Mouse (Mus musculus) liver, postnatal 0 days (tissue): Measurements from ENCODE around the gene Pdcd1lg2. TPM values are rescaled to one million over a fixed set of nuclear protein-coding genes. Genes with fewer than 3 reads are reported as not detected.

Experiments
- ATAC-seq: fragments of 200-750 bp; cut with Nextera tagmentation; 2 replicates; pipeline ENCODE4 v1.8.0; 2017; ENCODE audit warnings: mild to moderate bottlenecking, moderate library complexity
- DNase-seq: peaks from one replicate; pipeline ENCODE4 v3.0.0-alpha.2; 2016
- H3K27ac ChIP-seq: fragments of 300-500 bp; sonication (generic); 2 replicates; pipeline ENCODE4 v1.5.1; 2014; ENCODE audit warnings: antibody characterized with exemption, moderate library complexity, mild to moderate bottlenecking, low read depth
- H3K27me3 ChIP-seq: fragments of 300-500 bp; sonication (generic); 2 replicates; pipeline ENCODE4 v1.6.1; 2014; ENCODE audit warnings: low read length, control low read depth, mixed read lengths; ENCODE audit not compliant: insufficient read depth
- H3K36me3 ChIP-seq: fragments of 300-500 bp; sonication (generic); replicated peaks from 2 replicates; pipeline ENCODE4 v1.6.1; 2014; ENCODE audit warnings: mild to moderate bottlenecking, control low read depth, low read length, moderate library complexity, mixed read lengths; ENCODE audit not compliant: insufficient read depth
- H3K4me1 ChIP-seq: fragments of 300-500 bp; sonication (generic); 2 replicates; pipeline ENCODE4 v1.6.1; 2014; ENCODE audit warnings: antibody characterized with exemption, mild to moderate bottlenecking, control low read depth; ENCODE audit not compliant: insufficient read depth
- H3K4me2 ChIP-seq: fragments of 300-500 bp; sonication (generic); 2 replicates; pipeline ENCODE4 v1.6.1; 2014; ENCODE audit warnings: low read depth, mild to moderate bottlenecking, low read length, moderate library complexity, mixed read lengths
- H3K4me3 ChIP-seq: fragments of 300-500 bp; sonication (generic); 2 replicates; pipeline ENCODE4 v1.5.1; 2014; ENCODE audit warnings: low read depth, low read length
- H3K9ac ChIP-seq: fragments of 300-500 bp; sonication (generic); replicated peaks from 2 replicates; pipeline ENCODE4 v1.6.1; 2014; ENCODE audit warnings: mild to moderate bottlenecking, moderate library complexity
- H3K9me3 ChIP-seq: fragments of 300-500 bp; sonication (generic); 2 replicates; pipeline ENCODE4 v1.6.1; 2016; ENCODE audit warnings: mild to moderate bottlenecking, control low read depth, low read length, mixed read lengths
- CTCF ChIP-seq: sonication (generic); IDR thresholded peaks from 2 replicates; pipeline ENCODE4 v1.5.1; 2016; ENCODE audit warnings: antibody characterized with exemption, low read depth
- EP300 ChIP-seq: IDR thresholded peaks from 2 replicates; pipeline ENCODE4 v1.6.1; 2016; ENCODE audit warnings: antibody characterized with exemption, low read depth, mild to moderate bottlenecking
- WGBS: fragments of 180-500 bp; shearing (Covaris S2); extraction: QIAGEN DNeasy Blood & Tissue Kit; methylation state at CpG from one replicate; pipeline ENCODE4 v1.1.7; 2014; ENCODE audit not compliant: insufficient replicate concordance; 5-methylcytosine and 5-hydroxymethylcytosine counted together
- polyA plus RNA-seq: library from polyadenylated mRNA; unstranded; fragments of >200 nt; fragmentation: Nextera tagmentation; extraction: Ambion mirVana; gene quantifications from 2 replicates; pipeline ENCODE4 v1.2.1, GENCODE M21; 2015

Gene Pdcd1lg2
- polyA plus RNA-seq, 1 experiment from 2014 or later, result not detected

DNA sequence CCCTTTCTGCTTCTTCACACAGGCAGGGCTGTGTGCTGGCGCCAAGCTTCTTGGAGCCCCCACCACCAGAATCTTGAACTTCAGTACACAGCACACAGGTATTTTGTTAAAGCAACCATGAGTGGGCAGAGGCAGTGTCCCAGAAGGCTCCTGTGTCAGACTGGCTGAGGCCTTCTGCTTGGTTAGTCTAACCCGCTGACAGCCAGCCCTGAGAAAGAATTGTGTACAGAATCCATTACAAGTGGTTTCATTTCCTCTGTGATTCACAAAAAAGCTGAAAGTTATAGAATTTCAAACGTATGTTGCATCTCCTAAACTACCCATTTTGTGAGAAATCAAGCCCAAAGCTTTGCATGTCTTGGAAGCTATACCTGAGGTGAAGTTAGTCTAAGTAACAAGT is 19.8 kb downstream of the Pdcd1lg2 start:
- no peak overlapping the region for H3K4me3 ChIP-seq
- H3K9ac ChIP-seq, result no peak overlapping the region
- peaks cover 3% of the 10 kb centered on the region; the same call in 1 of the 2 replicates for H3K4me1 ChIP-seq
- H3K27ac ChIP-seq, result peak overlapping the region; percentile 26
- ATAC-seq (no peak), DNase-seq (no peak)
- TF ChIP-seq CTCF, result no peak
- H3K36me3 ChIP-seq, result no peaks in the 10 kb centered on the region
- no peak overlapping the region for H3K4me2 ChIP-seq
- no peaks in the 10 kb centered on the region for H3K27me3 ChIP-seq
- no peaks in the 10 kb centered on the region for H3K9me3 ChIP-seq
- WGBS, result 62% methylated on average over 3 of the region's 3 CpGs

DNA sequence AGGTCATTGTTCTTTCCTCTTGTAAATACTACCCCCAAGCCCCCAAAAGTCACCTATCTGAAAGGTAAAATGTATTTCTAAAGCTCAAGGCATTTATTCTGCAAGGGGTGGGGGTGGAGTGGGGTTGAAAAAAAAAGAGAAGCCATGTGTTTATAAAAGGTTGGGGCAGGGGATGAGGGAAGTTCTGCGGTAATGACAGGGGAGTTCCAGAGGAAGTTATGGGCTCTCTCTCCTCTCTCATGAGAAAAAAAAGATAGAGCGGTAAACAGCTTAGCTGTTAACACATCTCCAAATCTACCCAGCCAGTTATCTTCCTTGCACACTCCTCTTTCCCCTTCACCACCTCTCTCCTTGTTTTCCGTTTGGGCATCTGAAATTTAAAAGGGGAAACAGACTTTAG is 20.2 kb downstream of the Pdcd1lg2 start:
- Histone ChIP-seq H3K36me3 (no peaks in the 10 kb centered on the region), H3K9ac (no peak overlapping the region), H3K27me3 (no peaks in the 10 kb centered on the region), H3K4me3 (no peak overlapping the region), H3K4me1 (peaks cover 3% of the 10 kb centered on the region; the same call in 1 of the 2 replicates), H3K9me3 (no peaks in the 10 kb centered on the region), H3K27ac (peak overlapping the region; percentile 26), H3K4me2 (peak overlapping the region; percentile 6; the same call in 1 of the 2 replicates)
- DNase-seq (no peak), ATAC-seq (0 out of 2 replicates have a peak, but pooled peaks have one; percentile 17)
- 30% methylated on average over 3 of the region's 3 CpGs for WGBS
- TF ChIP-seq CTCF (no peak), EP300 (no peak; the same call in 1 of the 2 replicates)

DNA sequence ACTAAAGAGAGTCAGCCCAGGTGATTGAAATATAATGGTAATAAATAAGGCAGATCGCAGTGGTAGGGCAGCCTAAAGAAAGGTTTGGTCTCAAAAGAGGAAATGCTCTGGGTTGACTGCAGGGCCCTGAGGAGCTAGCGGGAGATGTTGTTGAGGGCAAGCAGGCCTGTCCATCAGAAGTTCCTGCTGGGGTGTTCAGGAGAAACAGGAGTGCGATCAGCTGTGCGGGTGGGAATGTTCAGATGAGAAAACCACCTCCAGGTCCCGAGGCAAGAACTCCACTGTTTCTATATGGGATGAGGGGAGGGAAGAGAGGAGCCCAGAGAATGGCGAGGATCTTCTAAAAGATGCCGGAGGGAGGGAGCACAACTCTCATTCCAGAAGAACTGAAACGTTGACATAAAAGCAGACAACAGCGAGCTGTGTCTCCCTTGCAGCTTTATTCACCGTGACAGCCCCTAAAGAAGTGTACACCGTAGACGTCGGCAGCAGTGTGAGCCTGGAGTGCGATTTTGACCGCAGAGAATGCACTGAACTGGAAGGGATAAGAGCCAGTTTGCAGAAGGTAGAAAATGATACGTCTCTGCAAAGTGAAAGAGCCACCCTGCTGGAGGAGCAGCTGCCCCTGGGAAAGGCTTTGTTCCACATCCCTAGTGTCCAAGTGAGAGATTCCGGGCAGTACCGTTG is 26.2 kb downstream of the Pdcd1lg2 start:
- H3K27ac ChIP-seq, result no peak overlapping the region
- H3K4me1 ChIP-seq, result no peaks in the 10 kb centered on the region
- H3K4me2 ChIP-seq, result no peak overlapping the region
- no peak for DNase-seq
- TF ChIP-seq EP300 (no peak), CTCF (no peak)
- H3K9ac ChIP-seq, result no peak overlapping the region
- no peaks in the 10 kb centered on the region for H3K9me3 ChIP-seq
- ATAC-seq, result no peak
- no peak overlapping the region for H3K4me3 ChIP-seq
- no peaks in the 10 kb centered on the region for H3K36me3 ChIP-seq
- WGBS, result 78% methylated on average over 18 of the region's 18 CpGs
- H3K27me3 ChIP-seq, result no peaks in the 10 kb centered on the region

- Histone ChIP-seq H3K9ac (no peak overlapping the region), H3K4me2 (no peak overlapping the region), H3K9me3 (no peaks in the 10 kb centered on the region), H3K36me3 (no peaks in the 10 kb centered on the region), H3K27me3 (no peaks in the 10 kb centered on the region), H3K27ac (no peak overlapping the region), H3K4me1 (no peaks in the 10 kb centered on the region), H3K4me3 (no peak overlapping the region)
- TF ChIP-seq EP300, result no peak
- TF ChIP-seq CTCF, result no peak
- DNase-seq, result no peak
- no peak for ATAC-seq
- WGBS, result 80% methylated on average over 1 of the region's 1 CpGs
Measured at GRCm38 (mm10) chr19:29437849-29438248, 27.1 kb downstream of the Pdcd1lg2 start.

- 53% methylated on average over 3 of the region's 3 CpGs for WGBS
- DNase-seq, result no peak
- H3K4me3 ChIP-seq, result no peak overlapping the region
- no peaks in the 10 kb centered on the region for H3K27me3 ChIP-seq
- H3K27ac ChIP-seq, result no peak overlapping the region
- H3K9me3 ChIP-seq, result no peaks in the 10 kb centered on the region
- H3K4me1 ChIP-seq, result no peaks in the 10 kb centered on the region
- H3K4me2 ChIP-seq, result no peak overlapping the region
- H3K36me3 ChIP-seq, result no peaks in the 10 kb centered on the region
- no peak for TF ChIP-seq CTCF
- no peak overlapping the region for H3K9ac ChIP-seq
- ATAC-seq, result no peak
Measured at GRCm38 (mm10) chr19:29439242-29439641, 28.5 kb downstream of the Pdcd1lg2 start.

DNA sequence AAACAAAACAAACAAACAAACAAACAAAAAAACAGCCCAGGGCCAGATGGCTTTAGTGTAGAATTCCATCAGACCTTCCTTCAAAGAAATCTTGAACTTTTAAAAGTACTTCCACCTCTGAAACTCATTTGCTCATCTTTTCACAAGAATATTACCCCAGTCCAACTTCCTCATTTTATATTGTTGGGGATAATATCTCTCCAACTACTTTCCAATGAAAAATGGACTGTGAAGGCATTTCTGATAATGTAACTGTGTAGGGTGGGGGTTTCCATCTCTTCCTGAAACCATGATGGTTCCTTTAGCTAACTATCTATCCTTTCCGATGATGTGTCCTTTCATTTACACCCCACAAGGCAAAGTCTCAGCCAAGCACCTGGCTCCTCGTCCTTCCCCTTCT is 31.8 kb downstream of the Pdcd1lg2 start:
- Histone ChIP-seq H3K9ac (no peak overlapping the region), H3K4me2 (no peak overlapping the region), H3K4me3 (no peak overlapping the region), H3K27me3 (no peaks in the 10 kb centered on the region), H3K9me3 (peaks cover 5% of the 10 kb centered on the region; the same call in 1 of the 2 replicates), H3K27ac (no peak overlapping the region), H3K36me3 (no peaks in the 10 kb centered on the region), H3K4me1 (no peaks in the 10 kb centered on the region)
- 57% methylated on average over 2 of the region's 2 CpGs for WGBS
- TF ChIP-seq EP300 (no peak), CTCF (no peak)
- ATAC-seq, result no peak
- no peak for DNase-seq
